Mouse (Mus musculus) embryo, embryonic 10 days (tissue): ENCODE data around the gene Anxa9.

Experiments
- DNase-seq: peaks from one replicate; pipeline ENCODE4 v3.0.0-alpha.2; 2015; ENCODE audit warnings: low spot score

Anxa9 gene

DNA sequence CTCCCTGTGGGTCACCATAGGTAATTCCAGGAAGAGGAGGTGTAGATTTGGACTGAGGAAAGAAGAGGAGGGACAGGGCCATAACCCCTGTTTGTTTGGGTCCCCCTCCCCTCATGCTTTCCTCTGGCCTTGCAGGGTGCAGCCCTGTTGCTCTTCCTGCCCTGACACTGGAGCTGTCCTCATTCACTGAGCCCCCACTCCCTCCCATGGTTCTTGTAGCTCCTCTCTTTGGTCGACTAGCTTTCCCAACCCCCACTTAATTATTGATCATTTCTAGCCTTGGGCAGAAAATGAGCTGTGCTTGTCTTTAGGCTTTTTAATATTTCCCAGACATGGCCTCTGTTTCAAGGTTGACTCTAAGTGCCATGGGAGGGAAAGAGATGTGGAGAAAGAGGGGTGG is 22.9 kb downstream of the Anxa9 start:
- no peak for DNase-seq

GRCm38 (mm10) chr3:95283589-95283941 is 23.4 kb downstream of the Anxa9 start:
- DNase-seq: no peak

GRCm38 (mm10) chr3:95282865-95283588 is 23.9 kb downstream of the Anxa9 start:
- DNase-seq: peak; percentile 84

GRCm38 (mm10) chr3:95282381-95282864 is 24.6 kb downstream of the Anxa9 start:
- peak; percentile 35 for DNase-seq

DNA sequence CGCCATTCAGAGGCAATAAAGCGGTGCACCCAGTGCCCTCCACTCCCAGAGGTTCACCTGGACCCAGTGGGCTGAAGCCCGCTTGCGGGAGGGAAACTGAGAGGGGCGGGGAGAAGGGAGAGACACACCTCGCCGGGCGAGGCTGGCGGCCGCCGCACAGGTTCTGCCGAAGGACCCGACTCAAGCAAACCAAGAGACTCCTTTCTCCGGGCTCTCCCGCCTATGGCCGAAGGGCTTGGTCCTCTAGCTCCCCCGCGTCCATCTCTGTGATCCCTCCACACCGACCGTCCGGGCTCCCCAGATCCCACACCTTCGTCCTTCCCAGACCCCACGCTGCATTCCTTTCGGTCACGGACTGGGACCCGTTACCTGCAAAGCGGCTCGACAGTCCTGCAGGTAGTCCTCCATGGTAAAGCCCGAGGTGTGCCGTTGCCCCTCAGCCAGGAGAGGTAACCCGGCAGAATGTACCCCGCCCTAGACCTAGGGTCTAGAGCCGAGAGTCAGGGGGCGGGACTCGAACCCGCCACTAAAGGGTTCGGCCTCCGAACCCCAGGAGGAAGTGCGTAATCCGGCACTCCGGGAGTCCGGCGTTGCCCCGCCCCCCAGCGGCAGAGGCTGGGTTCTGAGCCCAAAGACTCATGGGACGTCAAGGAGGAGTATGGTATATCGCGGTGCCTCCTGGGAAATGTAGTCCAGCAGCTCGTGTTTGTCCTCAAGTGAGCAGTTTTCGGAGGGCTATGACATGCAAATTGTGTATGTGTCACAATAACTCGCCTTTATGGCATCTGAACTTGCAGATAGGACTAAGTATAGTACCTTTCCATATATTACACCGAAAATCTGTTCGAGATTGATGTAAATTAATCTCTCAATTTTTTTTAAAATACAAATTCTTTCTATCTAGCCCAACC is 25.5 kb downstream of the Anxa9 start, which contains the start of the genes Mindy1 and Prune1:
TSS of gene Mindy1 (plus strand) at position 130 of the 911 bp plus-strand sequence.
TSS of gene Prune1 (minus strand) at position 861 of the 911 bp plus-strand sequence.
- DNase-seq: peak; percentile 99

GRCm38 (mm10) chr3:95280747-95281146 is 26.2 kb downstream of the Anxa9 start:
- DNase-seq: peak; percentile 18

DNA sequence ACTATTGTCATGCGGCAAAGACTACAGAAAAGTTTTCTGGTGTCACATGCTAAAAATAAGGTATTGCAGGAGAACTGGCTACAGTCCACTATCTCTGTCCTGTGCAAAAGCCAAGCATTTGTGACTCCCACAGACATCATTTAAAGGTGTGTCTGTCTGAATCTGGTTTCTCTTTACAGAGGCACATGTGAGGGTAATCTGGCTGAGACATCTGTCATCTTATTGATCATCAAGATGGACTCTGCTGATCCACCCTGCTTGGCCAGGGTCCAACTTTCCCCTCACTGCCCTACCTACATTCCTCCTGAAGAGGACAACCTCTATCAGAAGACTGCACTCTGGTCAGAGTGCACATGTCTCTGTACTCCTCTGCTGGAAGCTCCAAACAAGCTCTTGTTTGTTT is 29.8 kb downstream of the Anxa9 start:
- DNase-seq: no peak

- DNase-seq: no peak
Measured at GRCm38 (mm10) chr3:95276428-95276934, 30.5 kb downstream of the Anxa9 start.

DNA sequence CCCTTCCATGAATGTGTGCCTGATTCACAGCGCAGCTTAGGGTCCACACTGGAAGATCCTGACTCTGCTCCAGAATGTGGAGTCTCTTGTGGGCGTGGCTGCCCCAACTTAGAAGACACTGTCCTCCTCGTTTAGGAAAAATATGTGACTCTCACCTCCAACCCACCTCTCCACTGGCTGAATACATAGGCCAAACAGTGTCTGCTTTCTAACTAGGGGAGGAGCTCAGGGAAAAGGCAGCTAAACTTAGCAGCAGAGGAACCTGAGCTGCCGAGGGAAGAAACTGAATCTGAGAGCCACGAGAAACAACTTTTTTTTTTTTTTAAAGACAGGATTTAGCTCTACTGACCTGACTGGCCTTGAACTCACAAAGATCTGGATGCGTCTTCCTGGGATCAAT is 31.8 kb downstream of the Anxa9 start:
- no peak for DNase-seq

- no peak for DNase-seq
Measured at GRCm38 (mm10) chr3:95274453-95274852, 32.5 kb downstream of the Anxa9 start.

- DNase-seq: no peak
Measured at GRCm38 (mm10) chr3:95273471-95273870, 33.5 kb downstream of the Anxa9 start.

- DNase-seq: no peak
Measured at GRCm38 (mm10) chr3:95270766-95271364, 36.1 kb downstream of the Anxa9 start.

DNA sequence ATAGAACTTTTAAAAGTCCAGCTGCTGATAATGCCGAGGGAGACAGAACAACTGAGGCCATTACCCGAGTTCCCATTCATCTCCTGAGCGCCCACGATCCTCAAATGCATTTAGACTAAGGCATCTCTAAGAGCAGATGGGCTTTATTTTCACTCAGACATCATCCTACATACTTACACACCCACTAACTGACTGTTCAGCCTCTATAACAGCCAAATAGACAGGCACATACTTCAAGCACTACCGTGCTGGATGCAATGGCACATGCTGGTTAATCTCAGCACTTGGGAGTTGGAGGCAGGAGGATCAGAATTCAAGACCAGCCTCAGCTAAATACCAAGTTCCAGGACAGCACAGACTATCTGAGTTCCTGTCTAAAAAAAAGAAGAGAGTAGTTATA is 37.2 kb downstream of the Anxa9 start:
- no peak for DNase-seq

GRCm38 (mm10) chr3:95267855-95268254 is 39.1 kb downstream of the Anxa9 start:
- no peak for DNase-seq

DNA sequence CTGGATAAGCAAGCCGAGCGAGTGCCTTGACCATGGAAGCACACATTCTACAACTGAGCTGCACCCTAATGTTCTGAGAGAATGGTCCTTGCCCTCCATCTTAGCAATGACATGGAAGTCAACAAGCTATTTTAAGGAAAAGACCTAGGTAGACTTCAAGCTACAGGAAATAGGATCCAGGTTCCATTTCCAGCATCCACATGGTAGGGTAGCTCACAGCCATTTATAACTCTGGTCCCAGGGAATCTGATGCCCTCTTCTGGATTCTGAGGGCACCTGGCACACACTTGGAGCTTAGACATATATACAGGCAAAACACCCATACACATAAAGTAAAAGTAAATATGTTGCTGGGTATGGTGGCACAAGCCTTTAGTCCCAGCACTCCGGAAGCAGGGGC is 40.9 kb downstream of the Anxa9 start:
- no peak for DNase-seq

DNA sequence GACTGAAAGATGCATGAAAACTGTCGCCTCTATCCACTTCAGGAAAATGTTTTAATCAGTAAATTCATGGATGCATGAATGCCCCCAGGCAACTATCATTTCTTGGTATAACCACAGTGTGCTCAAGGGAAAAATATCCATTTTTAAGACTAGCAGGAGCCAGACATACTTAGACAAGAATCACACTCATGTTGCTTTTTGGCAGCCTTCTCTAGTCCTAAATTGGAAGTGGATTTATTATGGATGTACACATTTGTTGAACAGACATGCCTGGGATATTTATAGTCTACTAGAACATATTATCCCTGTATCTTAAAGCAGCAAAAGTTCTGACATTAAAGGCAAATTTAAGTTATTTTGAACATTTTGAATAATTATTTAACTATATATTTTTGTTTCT is 42.3 kb downstream of the Anxa9 start:
- no peak for DNase-seq

GRCm38 (mm10) chr3:95263089-95263739 is 43.8 kb downstream of the Anxa9 start:
- peak; percentile 88 for DNase-seq

GRCm38 (mm10) chr3:95261975-95262374 is 45.0 kb downstream of the Anxa9 start:
- DNase-seq: no peak

- no peak for DNase-seq
Measured at GRCm38 (mm10) chr3:95256931-95257330, 50.0 kb downstream of the Anxa9 start.

GRCm38 (mm10) chr3:95250783-95251424 is 56.1 kb downstream of the Anxa9 start, which contains the start of gene Bnipl:
Gene Bnipl (minus strand): TSS chr3:95251193.
- no peak for DNase-seq

DNA sequence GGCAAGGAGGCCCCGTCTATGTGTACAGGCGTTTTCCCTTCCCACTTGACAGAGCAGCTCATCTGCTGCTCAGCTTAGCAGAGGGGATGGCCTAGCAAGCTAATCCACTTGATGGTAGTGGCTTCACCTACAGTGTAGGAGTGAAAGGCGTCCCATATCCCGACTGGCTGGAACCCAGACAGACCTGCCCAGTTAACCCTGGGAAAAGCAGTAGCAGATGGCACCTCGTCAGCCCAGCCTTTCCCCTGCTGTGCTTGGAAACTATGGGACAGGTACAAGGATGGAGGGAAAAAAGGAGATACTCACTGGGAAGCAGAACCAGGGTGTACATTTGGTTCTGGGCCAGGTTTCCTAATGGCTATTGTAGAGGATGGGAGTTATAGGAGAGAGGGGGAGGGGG is 56.6 kb downstream of the Anxa9 start:
- DNase-seq: no peak
